Mouse (Mus musculus) CH12.LX (cell line): ENCODE data around the gene Pth1r. TPM values are rescaled to one million over a fixed set of nuclear protein-coding genes. Genes with fewer than 3 reads are reported as not detected.

Experiments
- DNase-seq: peaks from one replicate; pipeline ENCODE4 v3.0.0-alpha.2; 2013; ENCODE audit errors: extremely low read depth
- H3K27ac ChIP-seq: 2 replicates; pipeline ENCODE4 v1.5.1; 2012; ENCODE audit warnings: low read depth, mild to moderate bottlenecking, control low read depth, moderate library complexity; ENCODE audit not compliant: insufficient read depth
- H3K27me3 ChIP-seq: replicated peaks from 2 replicates; pipeline ENCODE3; 2012; ENCODE audit warnings: inconsistent platforms
- H3K36me3 ChIP-seq, 2 experiments: replicated peaks in 1 of 2; 2 replicates each; pipeline versions ENCODE3 to v1.6.1; 2012; ENCODE audit warnings: inconsistent platforms in 1 of 2, low read length in 1 of 2, mild to moderate bottlenecking in 1 of 2, mixed read lengths in 1 of 2, moderate library complexity in 1 of 2; ENCODE audit not compliant: control insufficient read depth in 1 of 2, insufficient read depth in 1 of 2
- H3K4me1 ChIP-seq, 2 experiments: 2 replicates each; pipeline ENCODE4 v1.6.1; 2012; ENCODE audit warnings: inconsistent platforms in 1 of 2, moderate library complexity in 1 of 2; ENCODE audit not compliant: insufficient read depth in 2 of 2, control insufficient read depth in 1 of 2
- H3K4me2 ChIP-seq: 2 replicates; pipeline ENCODE4 v1.6.1; 2012; ENCODE audit warnings: low read depth, mild to moderate bottlenecking, control low read depth; ENCODE audit not compliant: poor library complexity, insufficient read depth, severe bottlenecking
- H3K4me3 ChIP-seq, 3 experiments: fragments of 150-350 bp in 1 of 3; sonication (generic) in 1 of 3; replicated peaks in 1 of 3; 2 replicates each; pipeline versions ENCODE3 to v1.5.1; 2011 to 2012; ENCODE audit warnings: low read depth in 2 of 3, low read length in 2 of 3, mild to moderate bottlenecking in 2 of 3, moderate library complexity in 2 of 3, control low read depth in 1 of 3, improper control_type of control experiment in 1 of 3, inconsistent platforms in 1 of 3, mixed read lengths in 1 of 3; ENCODE audit not compliant: poor library complexity in 1 of 3
- H3K79me2 ChIP-seq: replicated peaks from 2 replicates; pipeline ENCODE4 v1.6.1; 2012; ENCODE audit warnings: mild to moderate bottlenecking, moderate library complexity; ENCODE audit not compliant: control insufficient read depth, poor library complexity, insufficient read depth, severe bottlenecking; ENCODE audit errors: extremely low read depth
- H3K9ac ChIP-seq: 2 replicates; pipeline ENCODE4 v1.6.1; 2012; ENCODE audit warnings: low read depth, mild to moderate bottlenecking, control low read depth, moderate library complexity; ENCODE audit not compliant: insufficient read depth
- H3K9me3 ChIP-seq: replicated peaks from 2 replicates; pipeline ENCODE3; 2012; ENCODE audit warnings: low read length, inconsistent platforms, mixed read lengths
- BHLHE40 ChIP-seq: IDR thresholded peaks from 2 replicates; pipeline ENCODE4 v1.6.1; 2011; ENCODE audit warnings: mild to moderate bottlenecking, low read depth, low read length, improper control_type of control experiment
- CHD1 ChIP-seq: IDR thresholded peaks from 2 replicates; pipeline ENCODE4 v1.6.1; 2012; ENCODE audit warnings: low read depth, low read length, improper control_type of control experiment, inconsistent platforms
- CHD2 ChIP-seq: IDR thresholded peaks from 2 replicates; pipeline ENCODE4 v1.6.1; 2011; ENCODE audit warnings: low read length, improper control_type of control experiment
- E2F4 ChIP-seq: IDR thresholded peaks from 2 replicates; pipeline ENCODE4 v1.6.1; 2011; ENCODE audit warnings: low read depth, low read length, improper control_type of control experiment; ENCODE audit not compliant: insufficient replicate concordance
- IRF4 ChIP-seq: IDR thresholded peaks from 2 replicates; pipeline ENCODE4 v1.6.1; 2014; ENCODE audit warnings: low read depth, mild to moderate bottlenecking, inconsistent platforms, low read length, improper control_type of control experiment
- KAT2A ChIP-seq: IDR thresholded peaks from 2 replicates; pipeline ENCODE4 v1.6.1; 2012; ENCODE audit warnings: low read length, improper control_type of control experiment, inconsistent platforms; ENCODE audit not compliant: insufficient replicate concordance
- MAFK ChIP-seq: IDR thresholded peaks from 2 replicates; pipeline ENCODE4 v1.6.1; 2011; ENCODE audit warnings: low read length, improper control_type of control experiment; ENCODE audit not compliant: insufficient replicate concordance
- MEF2A ChIP-seq: IDR thresholded peaks from 2 replicates; pipeline ENCODE4 v1.6.1; 2014; ENCODE audit warnings: low read depth, mild to moderate bottlenecking, inconsistent platforms, low read length, improper control_type of control experiment, borderline replicate concordance
- MXI1 ChIP-seq: IDR thresholded peaks from 2 replicates; pipeline ENCODE4 v1.6.1; 2011; ENCODE audit warnings: mild to moderate bottlenecking, low read depth, low read length, improper control_type of control experiment
- MYC ChIP-seq: IDR thresholded peaks from 2 replicates; pipeline ENCODE4 v1.6.1; 2011; ENCODE audit warnings: low read depth, mild to moderate bottlenecking, improper control_type of control experiment, low read length
- NELFE ChIP-seq: IDR thresholded peaks from 2 replicates; pipeline ENCODE4 v1.6.1; 2011; ENCODE audit warnings: low read depth, low read length, improper control_type of control experiment
- NRF1 ChIP-seq: IDR thresholded peaks from 2 replicates; pipeline ENCODE4 v1.6.1; 2014; ENCODE audit warnings: low read depth, mild to moderate bottlenecking, inconsistent platforms, low read length, improper control_type of control experiment, moderate library complexity
- POLR2AphosphoS2 ChIP-seq: IDR thresholded peaks from 2 replicates; pipeline ENCODE4 v1.6.1; 2011; ENCODE audit warnings: low read depth, low read length, improper control_type of control experiment
- RAD21 ChIP-seq: IDR thresholded peaks from 2 replicates; pipeline ENCODE4 v1.6.1; 2011; ENCODE audit warnings: low read depth, mild to moderate bottlenecking, low read length, improper control_type of control experiment, moderate library complexity
- RCOR1 ChIP-seq: conservative IDR thresholded peaks from 2 replicates; pipeline ENCODE4 v1.6.1; 2012; ENCODE audit warnings: low read depth, mild to moderate bottlenecking, inconsistent platforms, low read length, improper control_type of control experiment
- TBP ChIP-seq: conservative IDR thresholded peaks from 2 replicates; pipeline ENCODE4 v1.6.1; 2011; ENCODE audit warnings: low read depth, low read length, improper control_type of control experiment
- UBTF ChIP-seq: IDR thresholded peaks from 2 replicates; pipeline ENCODE4 v1.6.1; 2012; ENCODE audit warnings: low read depth, mild to moderate bottlenecking, inconsistent platforms, low read length, improper control_type of control experiment, moderate library complexity
- ZKSCAN1 ChIP-seq: IDR thresholded peaks from 2 replicates; pipeline ENCODE4 v1.6.1; 2012; ENCODE audit warnings: low read depth, inconsistent platforms, low read length, improper control_type of control experiment, borderline replicate concordance
- ZMIZ1 ChIP-seq: IDR thresholded peaks from 2 replicates; pipeline ENCODE4 v1.6.1; 2012; ENCODE audit warnings: low read depth, mild to moderate bottlenecking, inconsistent platforms, low read length, improper control_type of control experiment
- ZNF384 ChIP-seq: IDR thresholded peaks from 2 replicates; pipeline ENCODE4 v1.6.1; 2012; ENCODE audit warnings: low read depth, low read length, improper control_type of control experiment, inconsistent platforms
- dilution Hi-C: fragments of 300-500 bp; cut with MboI; formaldehyde crosslinking; loops from 2 replicates; pipeline ENCODE4 v1.14.3; 2020; ENCODE audit warnings: low sequenced_read_pairs; ENCODE audit not compliant: extremely low pct_unique_long_range_greater_than_20kb, extremely low pct_ligation_motif_present
- in situ Hi-C: fragments of 300-500 bp; cut with MboI; formaldehyde crosslinking; loops from 3 replicates; pipeline ENCODE4 v1.14.3; 2019; ENCODE audit warnings: low sequenced_read_pairs, low pct_ligation_motif_present, low pct_unique_long_range_greater_than_20kb, mixed read lengths
- polyA plus RNA-seq: library from polyadenylated mRNA; unstranded; fragments of >175 nt; gene quantifications from 2 replicates; pipeline ENCODE4 v1.2.1, GENCODE M21; 2012; ENCODE audit warnings: low read depth; ENCODE audit not compliant: insufficient read length
- total RNA-seq, 2 experiments: library from RNA; depleted of rRNA; stranded (reverse); fragments of 300-350 nt in 1 of 2; fragments of >200 nt in 1 of 2; gene quantifications; 2 replicates each; pipeline ENCODE4 v1.2.3; 2012 to 2014

Pth1r gene
- total and polyA plus RNA-seq, 3 experiments = 0.10 to 0.76 TPM; not detected in 1

GRCm38 (mm10) chr9:110687061-110687460 is 59.9 kb downstream of the Pth1r start:
- dilution Hi-C loops = no loop called here
- H3K27me3 ChIP-seq = no peaks in the 10 kb centered on the region

GRCm38 (mm10) chr9:110686472-110686871 is 60.5 kb downstream of the Pth1r start:
- Histone ChIP-seq H3K9ac (no peak overlapping the region), H3K4me2 (no peak overlapping the region), H3K27ac (no peak overlapping the region), H3K9me3 (no peaks in the 10 kb centered on the region), H3K4me3 (no peak overlapping the region), H3K79me2 (peaks cover 3% of the 10 kb centered on the region; the same call in 1 of the 2 replicates), H3K4me1 (peaks cover 5 to 55% of the 10 kb centered on the region in 2 experiments), H3K36me3 (peaks cover 3 to 58% of the 10 kb centered on the region in 2 experiments), H3K27me3 (no peaks in the 10 kb centered on the region)
- dilution Hi-C loops = no loop called here
- no peak for TF ChIP-seq TBP
- TF ChIP-seq KAT2A = no peak
- no peak for TF ChIP-seq RAD21
- no peak for TF ChIP-seq UBTF
- TF ChIP-seq MYC = no peak
- no peak for TF ChIP-seq MAFK
- TF ChIP-seq MEF2A = no peak
- no peak for TF ChIP-seq CHD2
- no peak for TF ChIP-seq NELFE
- TF ChIP-seq MXI1 = no peak
- TF ChIP-seq CHD1 = no peak
- no peak for TF ChIP-seq BHLHE40
- TF ChIP-seq RCOR1 = no peak
- no peak for TF ChIP-seq ZKSCAN1
- in situ Hi-C loops = no loop called here
- no peak for DNase-seq

More at GRCm38 (mm10) chr9:110687061-110687460, 59.9 kb downstream of the Pth1r start:
- Histone ChIP-seq H3K9me3 (no peaks in the 10 kb centered on the region), H3K4me1 (peaks cover 2 to 50% of the 10 kb centered on the region in 2 experiments; a peak in 2 of 4 replicates), H3K4me3 (no peak overlapping the region), H3K9ac (no peak overlapping the region), H3K79me2 (0 out of 2 replicates have a peak, but pooled peaks cover 3% of the 10 kb centered on the region), H3K36me3 (peaks cover 3 to 63% of the 10 kb centered on the region in 2 experiments), H3K4me2 (no peak overlapping the region), H3K27ac (no peak overlapping the region)
- in situ Hi-C loops = no loop called here
- no peak for TF ChIP-seq ZNF384
- TF ChIP-seq UBTF = no peak
- TF ChIP-seq ZKSCAN1 = no peak
- no peak for TF ChIP-seq ZMIZ1
- no peak for TF ChIP-seq E2F4
- no peak for TF ChIP-seq MYC
- no peak for TF ChIP-seq POLR2AphosphoS2
- TF ChIP-seq BHLHE40 = no peak
- no peak for TF ChIP-seq NRF1
- TF ChIP-seq IRF4 = no peak
- DNase-seq = no peak
